Mouse (Mus musculus): ENCODE measurements around the gene Nnat. TPM values are rescaled to one million over a fixed set of nuclear protein-coding genes. Genes with fewer than 3 reads are reported as not detected.
A peak's percentile ranks its signal among the peaks of the same experiment; 100 is the strongest.

The Nnat gene
- total and polyA plus RNA-seq, 2 experiments from 2014 or later, result 13.1 to 27.9 TPM

GRCm38 (mm10) chr2:157605025-157605675 lies 45.3 kb downstream of the Nnat start:
- Histone ChIP-seq H3K27ac (ENCODE audit: low read depth) (no peak overlapping the region), H3K36me3 (replicated peaks; ENCODE audit: control insufficient read depth, insufficient read depth, low read length) (no peaks in the 10 kb centered on the region), H3K4me1 (ENCODE audit: control insufficient read depth, insufficient read depth) (0 out of 2 replicates have a peak, but pooled peaks cover 11% of the 10 kb centered on the region), H3K27me3 (ENCODE audit: control insufficient read depth, insufficient read depth, low read length) (no peaks in the 10 kb centered on the region; the same call in 1 of the 2 replicates), H3K9me3 (replicated peaks; ENCODE audit: control insufficient read depth, low read length) (no peaks in the 10 kb centered on the region), H3K4me3 (ENCODE audit: low read depth, low read length) (no peak overlapping the region), H3K9ac (replicated peaks; ENCODE audit: low read depth, low read length) (no peak overlapping the region), H3K4me2 (ENCODE audit: low read depth, low read length) (no peak overlapping the region)
- 8% methylated on average over 18 of the region's 18 CpGs for WGBS
- DNase-seq (ENCODE audit: low spot score) (peak; percentile 25), ATAC-seq (ENCODE audit: insufficient read depth, low read depth) (no peak; the same call in 1 of the 2 replicates)
- TF ChIP-seq CTCF (IDR thresholded peaks at IDR 0.05; ENCODE audit: low read depth), result peak; percentile 90
- TF ChIP-seq EP300 (IDR thresholded peaks at IDR 0.05; ENCODE audit: low read depth), result no peak

- Histone ChIP-seq H3K4me1 (ENCODE audit: control insufficient read depth, insufficient read depth) (no peaks in the 10 kb centered on the region), H3K4me2 (ENCODE audit: low read depth, low read length) (no peak overlapping the region), H3K9ac (replicated peaks; ENCODE audit: low read depth, low read length) (no peak overlapping the region), H3K27ac (ENCODE audit: low read depth) (no peak overlapping the region), H3K9me3 (replicated peaks; ENCODE audit: control insufficient read depth, low read length) (no peaks in the 10 kb centered on the region), H3K36me3 (replicated peaks; ENCODE audit: control insufficient read depth, insufficient read depth, low read length) (no peaks in the 10 kb centered on the region), H3K27me3 (ENCODE audit: control insufficient read depth, insufficient read depth, low read length) (no peaks in the 10 kb centered on the region; the same call in 1 of the 2 replicates), H3K4me3 (ENCODE audit: low read depth, low read length) (no peak overlapping the region)
- TF ChIP-seq EP300 (IDR thresholded peaks at IDR 0.05; ENCODE audit: low read depth) (no peak), CTCF (IDR thresholded peaks at IDR 0.05; ENCODE audit: low read depth) (no peak)
- 61% methylated on average over 9 of the region's 9 CpGs for WGBS
- no peak for DNase-seq (ENCODE audit: low spot score)
- ATAC-seq (ENCODE audit: insufficient read depth, low read depth), result peak; percentile 14; the same call in 1 of the 2 replicates
These were observed 47.8 kb downstream of the Nnat start for GRCm38 (mm10) chr2:157607542-157608236.

- no peak for ATAC-seq (ENCODE audit: insufficient read depth, low read depth)
- H3K4me3 ChIP-seq (ENCODE audit: low read depth, low read length), result no peak overlapping the region
- no peaks in the 10 kb centered on the region; the same call in 1 of the 2 replicates for H3K27me3 ChIP-seq (ENCODE audit: control insufficient read depth, insufficient read depth, low read length)
- WGBS, result 73% methylated on average over 3 of the region's 3 CpGs
- H3K36me3 ChIP-seq (replicated peaks; ENCODE audit: control insufficient read depth, insufficient read depth, low read length), result no peaks in the 10 kb centered on the region
- TF ChIP-seq EP300 (IDR thresholded peaks at IDR 0.05; ENCODE audit: low read depth) (no peak), CTCF (IDR thresholded peaks at IDR 0.05; ENCODE audit: low read depth) (no peak)
- no peak for DNase-seq (ENCODE audit: low spot score)
- no peak overlapping the region for H3K4me2 ChIP-seq (ENCODE audit: low read depth, low read length)
- H3K9me3 ChIP-seq (replicated peaks; ENCODE audit: control insufficient read depth, low read length), result no peaks in the 10 kb centered on the region
- no peaks in the 10 kb centered on the region for H3K4me1 ChIP-seq (ENCODE audit: control insufficient read depth, insufficient read depth)
- H3K27ac ChIP-seq (ENCODE audit: low read depth), result no peak overlapping the region
- H3K9ac ChIP-seq (replicated peaks; ENCODE audit: low read depth, low read length), result no peak overlapping the region
These were observed 51.9 kb downstream of the Nnat start for GRCm38 (mm10) chr2:157611735-157612134.

Small RNA genes within 50 kb of the gene (microRNA-seq; reads per million reads assigned to microRNA genes)
- 1.1 reads per million for gene Gm23134

Other genes starting within 250 kb of the Nnat start
- gene Ghrh, start 212.6 kb upstream of the Nnat start, total RNA-seq (2014; rRNA removed; ENCODE audit: low replicate concordance), result not detected in 2 replicates
- not detected in 2 replicates for gene Ghrh, start 212.6 kb upstream of the Nnat start, polyA plus RNA-seq (2015; fragmentation: Nextera tagmentation; extraction: Ambion mirVana)
- 23.6 and 29.6 TPM in 2 replicates for gene Manbal, start 192.5 kb upstream of the Nnat start, total RNA-seq (2014; rRNA removed; ENCODE audit: low replicate concordance)
- gene Manbal, start 192.5 kb upstream of the Nnat start, polyA plus RNA-seq (2015; fragmentation: Nextera tagmentation; extraction: Ambion mirVana), result 51.1 and 55.5 TPM in 2 replicates
- gene Src, start 141.6 kb upstream of the Nnat start, total RNA-seq (2014; rRNA removed; ENCODE audit: low replicate concordance), result 14.2 and 15.5 TPM in 2 replicates
- 2.5 and 2.9 TPM in 2 replicates for gene Src, start 141.6 kb upstream of the Nnat start, polyA plus RNA-seq (2015; fragmentation: Nextera tagmentation; extraction: Ambion mirVana)
- gene Blcap, start 11.2 kb downstream of the Nnat start, total RNA-seq (2014; rRNA removed; ENCODE audit: low replicate concordance), result 33.1 and 35.5 TPM in 2 replicates
- 48.9 and 49.5 TPM in 2 replicates for gene Blcap, start 11.2 kb downstream of the Nnat start, polyA plus RNA-seq (2015; fragmentation: Nextera tagmentation; extraction: Ambion mirVana)
- 12.9 and 28.4 TPM in 2 replicates for gene Ctnnbl1, start 177.3 kb downstream of the Nnat start, total RNA-seq (2014; rRNA removed; ENCODE audit: low replicate concordance)
- 21.0 and 22.0 TPM in 2 replicates for gene Ctnnbl1, start 177.3 kb downstream of the Nnat start, polyA plus RNA-seq (2015; fragmentation: Nextera tagmentation; extraction: Ambion mirVana)